Mouse (Mus musculus) brain, adult 10 weeks (tissue): ENCODE measurements around the gene Mmrn2. TPM values are rescaled to one million over a fixed set of nuclear protein-coding genes. Genes with fewer than 3 reads are reported as not detected.

Source experiments
- polyA plus RNA-seq: library from polyadenylated mRNA; stranded (reverse); fragments of 350-450 nt; fragmentation: Illumina TruSeq; extraction: RNeasy Lipid Tissue Mini Kit (QIAGEN cat#74804); gene quantifications from one replicate; pipeline ENCODE4 v1.2.3, GENCODE M21; 2015; ENCODE audit warnings: low read depth, low replicate concordance

Mmrn2 gene
- polyA plus RNA-seq = 2.4 TPM

DNA sequence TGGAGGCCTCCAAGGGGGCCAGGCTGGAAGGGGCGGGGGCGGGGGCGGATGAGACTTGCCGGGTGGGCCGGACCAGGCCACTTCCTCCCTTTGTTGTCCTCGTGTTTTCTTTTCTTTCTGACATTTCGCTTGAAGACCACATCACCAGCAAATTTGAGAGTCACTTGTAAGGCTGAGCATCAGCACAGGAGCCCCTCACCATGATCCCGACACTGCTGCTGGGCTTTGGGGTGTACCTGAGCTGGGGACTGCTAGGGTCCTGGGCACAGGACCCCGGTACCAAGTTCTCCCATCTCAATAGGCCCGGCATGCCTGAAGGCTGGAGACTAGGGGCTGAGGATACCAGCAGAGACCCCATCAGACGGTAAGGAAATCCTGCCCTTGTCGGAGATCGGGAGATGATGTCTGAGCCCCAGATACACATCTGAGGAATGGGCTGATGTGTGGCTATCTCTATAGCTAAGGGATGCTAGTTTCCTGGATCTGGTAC lies at the start of gene Mmrn2:
Gene Mmrn2, plus strand, starts transcription at position 51 of the 490 bp plus-strand sequence.

DNA sequence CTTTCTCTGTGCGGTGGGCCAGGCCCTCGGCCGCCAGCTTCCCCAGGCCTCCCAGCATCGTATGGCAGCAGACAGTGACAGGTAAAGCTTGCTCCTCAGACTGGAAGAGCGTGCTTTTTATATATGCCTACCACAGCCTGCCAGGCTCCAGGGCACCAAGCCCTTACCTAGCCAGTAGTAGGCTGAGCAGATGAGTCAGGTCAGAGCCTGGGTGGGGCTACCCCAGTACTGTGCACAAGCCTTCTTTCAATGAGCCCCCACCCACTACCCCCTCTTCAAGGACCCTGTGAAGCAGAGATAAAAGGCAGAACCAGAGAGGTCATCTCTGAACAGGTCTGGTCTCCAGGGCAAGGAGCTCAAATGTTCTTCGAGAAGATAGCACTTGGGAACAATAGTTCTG lies 20.0 kb upstream of the Mmrn2 start, which contains the start of gene Fam25c:
Gene Fam25c, minus strand, starts transcription at position 133 of the 400 bp plus-strand sequence.

GRCm38 (mm10) chr14:34374577-34374976 lies 688 bp upstream of the Mmrn2 start, which contains the start of gene Sncg:
Sncg (minus strand) TSS chr14:34374789.

Other genes starting within 250 kb of the Mmrn2 start
- gene Npy4r, start 223.0 kb upstream of the Mmrn2 start, polyA plus RNA-seq = not detected
- gene Gprin2, start 173.8 kb upstream of the Mmrn2 start, polyA plus RNA-seq = 0.83 TPM
- 1.1 TPM for gene Syt15, start 155.9 kb upstream of the Mmrn2 start, polyA plus RNA-seq
- 5.0 TPM for gene Shld2, start 65.0 kb upstream of the Mmrn2 start, polyA plus RNA-seq
- gene Glud1, start 64.7 kb upstream of the Mmrn2 start, polyA plus RNA-seq = 254 TPM
- gene Fam25c, start 20.0 kb upstream of the Mmrn2 start, polyA plus RNA-seq = not detected
- gene Sncg, start 676 bp upstream of the Mmrn2 start, polyA plus RNA-seq = 30.9 TPM
- 31.0 TPM for gene Bmpr1a, start 127.9 kb downstream of the Mmrn2 start, polyA plus RNA-seq
- not detected for gene 9230112D13Rik, start 147.3 kb downstream of the Mmrn2 start, polyA plus RNA-seq
- gene Ldb3, start 213.2 kb downstream of the Mmrn2 start, polyA plus RNA-seq = 5.3 TPM
- not detected for gene Opn4, start 224.7 kb downstream of the Mmrn2 start, polyA plus RNA-seq